Mouse (Mus musculus) fat pad, adult 2 months (tissue): ENCODE data around the gene Fam124b.

ENCODE experiments used
- DNase-seq: peaks from one replicate; pipeline ENCODE4 v3.0.0-alpha.2; 2011; ENCODE audit warnings: low read depth, low spot score; ENCODE audit errors: extremely low read depth

Gene Fam124b

GRCm38 (mm10) chr1:80177651-80178382 is 40.5 kb downstream of the Fam124b start:
- no peak for DNase-seq

- DNase-seq, result no peak
Observed at GRCm38 (mm10) chr1:80167706-80168105, 50.6 kb downstream of the Fam124b start.

DNA sequence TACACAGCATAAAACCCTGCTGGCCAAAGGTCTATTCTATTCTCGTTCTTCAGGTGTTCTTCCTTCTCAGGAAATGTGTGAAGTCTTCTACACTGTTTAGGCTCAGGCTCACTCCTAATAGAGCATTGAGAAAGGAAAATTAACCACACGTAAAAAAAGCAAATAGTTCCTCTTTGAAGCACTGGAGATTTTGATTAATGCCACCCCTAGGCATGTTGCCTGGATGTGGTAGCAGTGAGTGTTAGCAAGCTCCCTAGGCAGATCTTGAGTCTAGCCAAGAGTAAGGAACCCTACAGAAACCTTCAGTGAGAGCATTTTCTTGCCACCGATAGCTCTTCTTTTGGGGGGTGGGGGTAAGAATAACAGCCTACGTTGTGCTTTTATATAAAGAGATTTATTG is 51.7 kb downstream of the Fam124b start:
- DNase-seq, result no peak

DNA sequence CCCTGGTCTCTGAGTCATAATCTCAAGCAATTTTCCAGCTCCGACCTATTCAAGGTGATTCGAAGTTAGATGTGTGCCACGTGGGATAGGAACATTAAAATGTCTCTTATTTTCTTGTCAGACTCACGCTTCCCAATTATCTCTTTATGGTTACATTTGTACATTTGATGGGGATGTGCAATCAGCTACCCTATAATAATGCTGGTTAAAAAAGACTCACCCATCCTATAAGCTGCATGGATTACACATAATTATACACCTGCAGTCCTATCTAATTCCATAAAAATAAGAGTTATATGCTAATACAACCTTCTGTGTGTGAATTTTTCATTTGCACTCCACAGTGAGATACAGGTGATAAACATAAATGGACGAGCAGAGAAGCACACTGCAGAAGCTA is 52.9 kb downstream of the Fam124b start:
- DNase-seq, result no peak

DNA sequence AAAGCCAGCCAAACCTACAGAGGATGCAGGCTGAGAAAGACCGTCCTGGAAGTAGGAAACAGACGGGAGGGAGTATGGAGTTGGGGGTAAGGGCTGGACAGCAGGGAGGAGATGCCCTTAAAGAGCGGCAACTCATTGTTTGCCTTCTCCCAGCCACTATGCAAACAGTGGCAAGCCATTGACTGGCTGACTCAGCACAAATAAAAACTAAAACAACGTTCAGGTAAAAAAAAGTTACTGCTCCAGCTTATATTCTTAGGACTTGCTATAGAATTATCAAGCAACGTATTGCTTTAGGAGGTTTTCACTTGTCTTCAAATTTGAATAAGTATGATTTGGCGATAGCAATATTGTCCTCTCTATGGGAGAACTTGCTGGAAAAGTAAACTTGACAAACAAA is 55.3 kb downstream of the Fam124b start:
- no peak for DNase-seq

GRCm38 (mm10) chr1:80159586-80159985 is 58.7 kb downstream of the Fam124b start:
- no peak for DNase-seq

GRCm38 (mm10) chr1:80154902-80155301 is 63.4 kb downstream of the Fam124b start:
- no peak for DNase-seq

DNA sequence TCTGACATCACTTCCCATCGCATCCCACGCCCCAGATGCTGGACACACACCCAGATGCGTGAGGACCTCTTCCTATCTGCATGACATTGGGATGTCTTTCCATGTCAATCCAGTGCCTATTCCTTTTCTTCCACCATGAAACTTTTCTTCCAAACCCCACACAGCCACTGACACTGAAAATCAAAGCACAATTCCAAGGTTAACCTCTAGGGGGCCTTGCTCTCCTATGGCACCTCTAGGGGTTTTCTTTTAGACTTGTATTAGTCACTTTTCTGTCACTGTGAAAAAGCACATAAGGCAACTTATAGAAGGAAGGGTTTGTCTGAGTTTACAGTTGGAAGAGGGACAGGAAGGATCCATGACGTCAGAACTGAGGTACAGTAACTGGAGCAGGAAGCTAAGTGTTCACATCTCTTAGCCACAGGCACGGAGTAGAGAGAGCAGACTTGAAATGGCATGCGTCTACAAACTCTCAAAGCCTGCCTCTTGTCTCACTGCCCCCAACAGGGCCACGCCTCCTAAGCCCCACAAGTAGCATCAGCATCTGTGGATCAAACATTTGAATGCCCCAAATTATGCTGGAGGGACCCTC is 65.1 kb downstream of the Fam124b start:
- DNase-seq, result no peak

- no peak for DNase-seq
Observed at GRCm38 (mm10) chr1:80150681-80151080, 67.6 kb downstream of the Fam124b start.
